Mouse (Mus musculus): ENCODE data around the gene Rgl1. TPM values are rescaled to one million over a fixed set of nuclear protein-coding genes. Genes with fewer than 3 reads are reported as not detected.

The Rgl1 gene
- total and polyA plus RNA-seq, 2 experiments from 2014 or later: 16.2 to 16.9 TPM

DNA sequence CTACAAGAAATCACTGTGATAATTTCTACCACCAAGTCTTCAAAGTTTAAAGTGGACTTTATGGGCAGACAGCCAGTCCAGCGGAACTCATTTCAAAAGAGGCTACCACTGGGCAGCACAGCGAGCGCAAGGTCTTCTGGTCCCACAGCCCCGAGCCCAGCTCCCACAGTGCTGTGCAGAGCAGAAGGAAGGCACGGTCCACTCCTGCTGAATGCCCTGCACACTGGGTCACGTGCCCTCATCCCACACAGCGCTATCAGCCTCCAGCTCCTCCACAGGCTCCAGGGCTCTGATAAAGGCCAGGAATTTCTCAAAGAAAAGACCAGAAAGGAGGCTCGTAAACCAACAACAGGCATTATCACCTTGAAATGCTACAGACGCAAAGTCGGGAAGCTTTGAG is 156.6 kb downstream of the Rgl1 start:
- Histone ChIP-seq H3K4me2 (ENCODE audit: low read depth, low read length, poor library complexity, severe bottlenecking) (no peak overlapping the region), H3K27ac (ENCODE audit: low read depth, low read length) (no peak overlapping the region), H3K27me3 (ENCODE audit: insufficient read depth, low read length) (no peaks in the 10 kb centered on the region), H3K9me3 (ENCODE audit: low read length) (no peaks in the 10 kb centered on the region), H3K9ac (replicated peaks; ENCODE audit: low read length, poor library complexity, severe bottlenecking) (no peak overlapping the region), H3K4me3 (ENCODE audit: low read depth, low read length) (no peak overlapping the region), H3K36me3 (ENCODE audit: insufficient read depth, low read length) (no peaks in the 10 kb centered on the region), H3K4me1 (ENCODE audit: insufficient read depth, low read length) (no peaks in the 10 kb centered on the region)
- DNase-seq (ENCODE audit: low spot score): no peak
- TF ChIP-seq CTCF (IDR thresholded peaks at IDR 0.05): no peak
- WGBS: 68% methylated on average over 10 of the region's 10 CpGs
- ATAC-seq (ENCODE audit: low FRiP score): no peak

DNA sequence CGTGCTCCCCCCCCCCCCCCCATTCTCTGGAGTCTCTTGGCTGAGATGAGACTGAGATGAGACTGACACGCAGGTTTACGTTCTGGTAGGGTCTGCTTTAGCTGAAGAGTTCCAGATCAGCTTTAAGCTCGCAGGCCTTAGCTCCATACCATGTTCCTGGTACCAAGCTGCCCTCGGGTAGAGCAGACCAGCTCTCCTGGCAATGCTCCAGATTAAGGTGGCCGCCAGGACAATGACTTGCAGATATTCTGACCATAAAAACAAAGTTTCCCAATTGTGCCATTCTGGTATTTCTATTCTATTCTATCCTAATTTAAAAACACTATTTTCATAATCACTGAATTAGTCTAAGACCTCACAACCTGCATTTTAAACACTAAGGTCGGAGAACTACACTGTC is 157.1 kb downstream of the Rgl1 start:
- H3K4me2 ChIP-seq (ENCODE audit: low read depth, low read length, poor library complexity, severe bottlenecking): no peak overlapping the region
- no peak for TF ChIP-seq CTCF (IDR thresholded peaks at IDR 0.05)
- H3K4me1 ChIP-seq (ENCODE audit: insufficient read depth, low read length): no peaks in the 10 kb centered on the region
- H3K9me3 ChIP-seq (ENCODE audit: low read length): no peaks in the 10 kb centered on the region
- no peak overlapping the region for H3K9ac ChIP-seq (replicated peaks; ENCODE audit: low read length, poor library complexity, severe bottlenecking)
- DNase-seq (ENCODE audit: low spot score): no peak
- no peak overlapping the region for H3K27ac ChIP-seq (ENCODE audit: low read depth, low read length)
- H3K36me3 ChIP-seq (ENCODE audit: insufficient read depth, low read length): no peaks in the 10 kb centered on the region
- H3K27me3 ChIP-seq (ENCODE audit: insufficient read depth, low read length): no peaks in the 10 kb centered on the region
- WGBS: 82% methylated on average over 7 of the region's 7 CpGs
- no peak overlapping the region for H3K4me3 ChIP-seq (ENCODE audit: low read depth, low read length)
- ATAC-seq (ENCODE audit: low FRiP score): no peak

GRCm38 (mm10) chr1:152607765-152608164 is 158.4 kb downstream of the Rgl1 start:
- Histone ChIP-seq H3K9ac (replicated peaks; ENCODE audit: low read length, poor library complexity, severe bottlenecking) (no peak overlapping the region), H3K27ac (ENCODE audit: low read depth, low read length) (no peak overlapping the region), H3K4me3 (ENCODE audit: low read depth, low read length) (no peak overlapping the region), H3K27me3 (ENCODE audit: insufficient read depth, low read length) (no peaks in the 10 kb centered on the region), H3K36me3 (ENCODE audit: insufficient read depth, low read length) (no peaks in the 10 kb centered on the region), H3K4me1 (ENCODE audit: insufficient read depth, low read length) (no peaks in the 10 kb centered on the region), H3K4me2 (ENCODE audit: low read depth, low read length, poor library complexity, severe bottlenecking) (no peak overlapping the region), H3K9me3 (ENCODE audit: low read length) (no peaks in the 10 kb centered on the region)
- no peak for ATAC-seq (ENCODE audit: low FRiP score)
- no peak for TF ChIP-seq CTCF (IDR thresholded peaks at IDR 0.05)
- 56% methylated on average over 14 of the region's 14 CpGs for WGBS
- DNase-seq (ENCODE audit: low spot score): no peak

- no peaks in the 10 kb centered on the region for H3K9me3 ChIP-seq (ENCODE audit: low read length)
- no peak overlapping the region for H3K27ac ChIP-seq (ENCODE audit: low read depth, low read length)
- no peak overlapping the region for H3K9ac ChIP-seq (replicated peaks; ENCODE audit: low read length, poor library complexity, severe bottlenecking)
- 87% methylated on average over 11 of the region's 11 CpGs for WGBS
- ATAC-seq (ENCODE audit: low FRiP score) (peak; percentile 49; the same call in 1 of the 2 replicates), DNase-seq (ENCODE audit: low spot score) (peak; percentile 48)
- no peak overlapping the region for H3K4me3 ChIP-seq (ENCODE audit: low read depth, low read length)
- H3K4me2 ChIP-seq (ENCODE audit: low read depth, low read length, poor library complexity, severe bottlenecking): no peak overlapping the region
- no peaks in the 10 kb centered on the region for H3K4me1 ChIP-seq (ENCODE audit: insufficient read depth, low read length)
- H3K27me3 ChIP-seq (ENCODE audit: insufficient read depth, low read length): no peaks in the 10 kb centered on the region
- H3K36me3 ChIP-seq (ENCODE audit: insufficient read depth, low read length): no peaks in the 10 kb centered on the region
- TF ChIP-seq CTCF (IDR thresholded peaks at IDR 0.05): no peak
Observed at GRCm38 (mm10) chr1:152606727-152607126, 159.4 kb downstream of the Rgl1 start.

DNA sequence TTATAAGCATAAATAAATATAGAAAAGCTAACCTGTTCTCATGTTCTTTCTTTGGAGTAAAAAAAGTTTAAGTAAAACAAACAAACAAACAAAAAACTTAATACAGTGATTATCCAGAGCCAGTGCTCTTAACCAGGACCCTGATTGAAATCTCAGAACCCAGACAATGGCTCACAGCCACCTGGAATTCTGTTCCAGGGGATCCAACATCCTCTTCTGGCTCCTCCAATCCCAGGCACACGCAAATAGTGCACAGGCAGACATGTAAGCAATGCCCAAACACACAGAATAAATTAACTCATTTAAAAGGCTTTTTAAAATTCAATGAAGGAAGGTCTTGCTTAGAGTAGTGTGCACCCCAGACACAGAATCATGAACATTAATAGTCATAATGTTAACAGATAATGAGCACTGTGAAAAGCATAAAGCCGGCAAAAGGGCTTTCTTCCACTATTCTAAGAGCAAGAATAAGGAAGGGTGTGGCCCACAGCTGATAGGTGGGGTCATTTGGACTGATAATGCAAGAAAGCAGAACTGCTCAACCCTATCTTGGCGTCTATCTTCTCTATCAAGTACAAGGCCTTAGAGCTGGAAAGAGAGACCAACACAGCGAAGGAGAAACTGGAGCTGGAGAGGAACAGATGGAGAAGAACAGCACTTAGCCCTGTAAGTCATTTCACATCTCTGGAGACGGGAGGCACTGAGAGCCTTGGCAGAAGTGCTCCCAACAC is 160.1 kb downstream of the Rgl1 start:
- H3K9me3 ChIP-seq (ENCODE audit: low read length): no peaks in the 10 kb centered on the region
- H3K4me3 ChIP-seq (ENCODE audit: low read depth, low read length): no peak overlapping the region
- no peak for TF ChIP-seq CTCF (IDR thresholded peaks at IDR 0.05)
- no peak for DNase-seq (ENCODE audit: low spot score)
- H3K27ac ChIP-seq (ENCODE audit: low read depth, low read length): no peak overlapping the region
- H3K4me2 ChIP-seq (ENCODE audit: low read depth, low read length, poor library complexity, severe bottlenecking): no peak overlapping the region
- H3K4me1 ChIP-seq (ENCODE audit: insufficient read depth, low read length): no peaks in the 10 kb centered on the region
- H3K9ac ChIP-seq (replicated peaks; ENCODE audit: low read length, poor library complexity, severe bottlenecking): no peak overlapping the region
- WGBS: 77% methylated on average over 5 of the region's 5 CpGs
- ATAC-seq (ENCODE audit: low FRiP score): no peak
- no peaks in the 10 kb centered on the region for H3K27me3 ChIP-seq (ENCODE audit: insufficient read depth, low read length)
- H3K36me3 ChIP-seq (ENCODE audit: insufficient read depth, low read length): no peaks in the 10 kb centered on the region

DNA sequence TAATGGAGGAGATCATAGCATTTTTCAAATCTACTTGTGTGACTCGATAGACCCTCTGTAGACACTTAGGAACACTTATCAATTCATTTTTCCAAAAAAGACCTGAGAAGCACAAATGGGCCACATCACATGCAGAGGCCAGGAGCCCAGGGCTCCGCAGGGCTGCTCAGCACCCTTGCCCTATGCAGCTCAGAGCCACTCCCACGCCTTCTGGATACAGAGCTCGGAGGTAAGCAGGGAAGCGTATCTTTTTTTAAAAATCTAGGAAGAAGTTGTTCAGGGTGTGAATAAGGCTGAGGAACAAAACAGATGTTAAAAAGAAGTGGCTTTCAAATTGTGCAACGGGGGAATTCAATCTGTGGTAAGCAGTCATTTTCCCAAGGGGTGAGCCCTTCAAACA is 162.0 kb downstream of the Rgl1 start:
- H3K27ac ChIP-seq (ENCODE audit: low read depth, low read length): no peak overlapping the region
- no peak overlapping the region for H3K4me3 ChIP-seq (ENCODE audit: low read depth, low read length)
- TF ChIP-seq CTCF (IDR thresholded peaks at IDR 0.05): no peak
- 82% methylated on average over 6 of the region's 6 CpGs for WGBS
- no peak overlapping the region for H3K4me2 ChIP-seq (ENCODE audit: low read depth, low read length, poor library complexity, severe bottlenecking)
- H3K36me3 ChIP-seq (ENCODE audit: insufficient read depth, low read length): no peaks in the 10 kb centered on the region
- no peaks in the 10 kb centered on the region for H3K9me3 ChIP-seq (ENCODE audit: low read length)
- no peak for ATAC-seq (ENCODE audit: low FRiP score)
- no peak for DNase-seq (ENCODE audit: low spot score)
- no peaks in the 10 kb centered on the region for H3K27me3 ChIP-seq (ENCODE audit: insufficient read depth, low read length)
- H3K4me1 ChIP-seq (ENCODE audit: insufficient read depth, low read length): no peaks in the 10 kb centered on the region
- H3K9ac ChIP-seq (replicated peaks; ENCODE audit: low read length, poor library complexity, severe bottlenecking): no peak overlapping the region

All from midbrain, postnatal 0 days (tissue).